ENCODE assay signal across 10 mouse cellular contexts in genomic region chr8:120883369-120883768, GRCm38 (mm10).
A peak's percentile ranks its signal among the peaks of the same experiment; 100 is the strongest.
DNase-seq lines count a peak whose midpoint lies in the region; ATAC-seq and TF ChIP-seq lines count a peak whose summit lies in the region.
"Had no signal": no experiment of that assay in that cellular context is flagged by ENCODE, and none has a peak within 500 bp of the region (broad histone marks: within the 10 kb centered on the region; RNA-seq: fewer than 3 reads in every experiment).

No protein-coding gene starts in this region.

- no peak for ATAC-seq in embryonic facial prominence, embryonic 11.5 days (replicated peaks; ENCODE audit: insufficient number of reproducible peaks, low FRiP score, low TSS enrichment, low read depth)
- ATAC-seq in limb, embryonic 11.5 days (ENCODE audit: insufficient number of reproducible peaks, low FRiP score, low TSS enrichment, low read depth) = no peak
- no peak for ATAC-seq in stomach, embryonic 15.5 days (ENCODE audit: insufficient read depth, low FRiP score, low read depth)
- ATAC-seq in erythroblast, adult 5-6 weeks (replicated peaks; ENCODE audit: low FRiP score, poor library complexity, severe bottlenecking) = no peak

- no peaks in the 10 kb centered on the region for H3K36me3 ChIP-seq in embryonic facial prominence, embryonic 11.5 days (replicated peaks; ENCODE audit: control insufficient read depth, insufficient read depth, low read depth, low read length)
- no peaks in the 10 kb centered on the region for H3K36me3 ChIP-seq in limb, embryonic 11.5 days (ENCODE audit: control insufficient read depth, insufficient read depth, low read length)
- no peaks in the 10 kb centered on the region for H3K36me3 ChIP-seq in stomach, embryonic 15.5 days

- no peak for TF ChIP-seq CTCF in lung, adult 2 months (IDR thresholded peaks at IDR 0.05; ENCODE audit: insufficient read depth, low read length)

- DNase-seq in lung, adult 2 months = peak; percentile 25
- no peak for DNase-seq in lung, postnatal 14 days
- DNase-seq in embryonic facial prominence, embryonic 11.5 days (ENCODE audit: low spot score) = peak; percentile 57
- DNase-seq in limb, embryonic 11.5 days (ENCODE audit: low spot score) = peak; percentile 52
- DNase-seq in layer of hippocampus, postnatal 25 days (ENCODE audit: extremely low spot score in 1 of 2, low spot score in 1 of 2) = no peak
- DNase-seq: gastrocnemius, postnatal 14 days; right cerebral cortex, postnatal 14 days; thymus, postnatal 36 days had no signal

- H3K4me1 ChIP-seq in lung, adult 2 months (ENCODE audit: control insufficient read depth, insufficient read depth, low read length) = peaks cover 3% of the 10 kb centered on the region; the same call in 1 of the 2 replicates
- peaks cover 5% of the 10 kb centered on the region for H3K4me1 ChIP-seq in embryonic facial prominence, embryonic 11.5 days (ENCODE audit: control insufficient read depth, insufficient read depth, low read length)
- H3K4me1 ChIP-seq in limb, embryonic 11.5 days (ENCODE audit: control insufficient read depth, insufficient read depth, low read length) = 0 out of 2 replicates have a peak, but pooled peaks cover 4% of the 10 kb centered on the region
- peaks cover 21% of the 10 kb centered on the region for H3K4me1 ChIP-seq in stomach, embryonic 15.5 days

- H3K4me3 ChIP-seq in lung, adult 2 months (replicated peaks; ENCODE audit: extremely low read depth, low read depth, low read length) = peak overlapping the region; percentile 40
- 0 out of 2 replicates have a peak overlapping the region, but pooled peaks have one; percentile 15 for H3K4me3 ChIP-seq in embryonic facial prominence, embryonic 11.5 days (ENCODE audit: low read depth, low read length)
- H3K4me3 ChIP-seq in limb, embryonic 11.5 days (ENCODE audit: low read depth, low read length) = peak overlapping the region; percentile 7; the same call in 1 of the 2 replicates
- peak overlapping the region; percentile 29 for H3K4me3 ChIP-seq in stomach, embryonic 15.5 days (replicated peaks)

- 0 out of 2 replicates have a peak, but pooled peaks have one; percentile 14 for TF ChIP-seq POLR2A in lung, adult 2 months (IDR thresholded peaks at IDR 0.05; ENCODE audit: borderline replicate concordance, extremely low read depth, low read depth, low read length)

- H3K27me3 ChIP-seq in embryonic facial prominence, embryonic 11.5 days (ENCODE audit: control insufficient read depth, insufficient read depth, low read length) = peaks cover 58% of the 10 kb centered on the region
- peaks cover 86% of the 10 kb centered on the region for H3K27me3 ChIP-seq in limb, embryonic 11.5 days (ENCODE audit: control insufficient read depth, insufficient read depth, low read length)
- peaks cover 39% of the 10 kb centered on the region for H3K27me3 ChIP-seq in stomach, embryonic 15.5 days (replicated peaks)

- H3K4me2 ChIP-seq in embryonic facial prominence, embryonic 11.5 days (ENCODE audit: low read depth, low read length) = peak overlapping the region; percentile 30
- peak overlapping the region; percentile 23; the same call in 1 of the 2 replicates for H3K4me2 ChIP-seq in limb, embryonic 11.5 days (ENCODE audit: low read depth, severe bottlenecking)
- H3K4me2 ChIP-seq in stomach, embryonic 15.5 days = peak overlapping the region; percentile 47

- H3K27ac ChIP-seq in embryonic facial prominence, embryonic 11.5 days (replicated peaks; ENCODE audit: low read depth, low read length) = no peak overlapping the region
- no peak overlapping the region for H3K27ac ChIP-seq in limb, embryonic 11.5 days (replicated peaks; ENCODE audit: low read depth, low read length)
- peak overlapping the region; percentile 95 for H3K27ac ChIP-seq in stomach, embryonic 15.5 days

- H3K9ac ChIP-seq in embryonic facial prominence, embryonic 11.5 days (replicated peaks; ENCODE audit: low read length) = no peak overlapping the region; the same call in 1 of the 2 replicates
- H3K9ac ChIP-seq in limb, embryonic 11.5 days (ENCODE audit: low read length) = no peak overlapping the region
- H3K9ac ChIP-seq in stomach, embryonic 15.5 days = peak overlapping the region; percentile 31

- 13% methylated on average over 25 of the region's 25 CpGs for WGBS in lung, adult 2 months
- WGBS in embryonic facial prominence, embryonic 11.5 days = 2% methylated on average over 25 of the region's 25 CpGs
- WGBS in limb, embryonic 11.5 days = 3% methylated on average over 25 of the region's 25 CpGs
- 6% methylated on average over 25 of the region's 25 CpGs for WGBS in stomach, embryonic 15.5 days

- H3K9me3 ChIP-seq in embryonic facial prominence, embryonic 11.5 days (replicated peaks; ENCODE audit: control insufficient read depth, low read length) = no peaks in the 10 kb centered on the region
- H3K9me3 ChIP-seq in limb, embryonic 11.5 days (ENCODE audit: control insufficient read depth, low read length) = no peaks in the 10 kb centered on the region
- H3K9me3 ChIP-seq in stomach, embryonic 15.5 days = no peaks in the 10 kb centered on the region

Comparison
In these comparisons a context has a peak if more than half of its experiments do, and no peak if none do; other contexts are left out.
1. DNase-seq: peak in lung, adult 2 months (single experiment), embryonic facial prominence, embryonic 11.5 days (single experiment) and limb, embryonic 11.5 days (single experiment); none in lung, postnatal 14 days (single experiment) and layer of hippocampus, postnatal 25 days (0 of 2).
2. Peak in every context shown above with its lines, with median percentiles within 50 percentile points of each other: H3K4me3 ChIP-seq and H3K4me2 ChIP-seq.